Mouse (Mus musculus) lung, postnatal 10 days (tissue): ENCODE data around the gene Atf6.

ENCODE experiments used
- DNase-seq: peaks from one replicate; pipeline ENCODE4 v3.0.0; 2021

Gene Atf6

GRCm38 (mm10) chr1:170882915-170883485 is 15.4 kb upstream of the Atf6 start:
- no peak for DNase-seq

GRCm38 (mm10) chr1:170876906-170877305 is 9.3 kb upstream of the Atf6 start:
- DNase-seq, result no peak

GRCm38 (mm10) chr1:170875676-170876075 is 8.1 kb upstream of the Atf6 start:
- no peak for DNase-seq

- no peak for DNase-seq
These were observed 4.4 kb upstream of the Atf6 start for GRCm38 (mm10) chr1:170871961-170872360.

GRCm38 (mm10) chr1:170871402-170871801 is 3.8 kb upstream of the Atf6 start:
- DNase-seq, result no peak

GRCm38 (mm10) chr1:170868905-170869283 is 1.3 kb upstream of the Atf6 start:
- no peak for DNase-seq

- peak; percentile 79 for DNase-seq
These were observed 735 bp upstream of the Atf6 start for GRCm38 (mm10) chr1:170868107-170868904.

- DNase-seq, result peak; percentile 17
These were observed 430 bp downstream of the Atf6 start for GRCm38 (mm10) chr1:170866992-170867690.

GRCm38 (mm10) chr1:170865406-170865805 is 2.2 kb downstream of the Atf6 start:
- no peak for DNase-seq

GRCm38 (mm10) chr1:170864754-170865153 is 2.8 kb downstream of the Atf6 start:
- no peak for DNase-seq

- no peak for DNase-seq
These were observed 3.3 kb downstream of the Atf6 start for GRCm38 (mm10) chr1:170864234-170864633.

GRCm38 (mm10) chr1:170863033-170863432 is 4.5 kb downstream of the Atf6 start:
- DNase-seq, result no peak

- DNase-seq, result no peak
These were observed 5.2 kb downstream of the Atf6 start for GRCm38 (mm10) chr1:170862435-170862717.

- no peak for DNase-seq
These were observed 5.7 kb downstream of the Atf6 start for GRCm38 (mm10) chr1:170861671-170862434.

- DNase-seq, result no peak
These were observed 8.7 kb downstream of the Atf6 start for GRCm38 (mm10) chr1:170858872-170859271.

GRCm38 (mm10) chr1:170857369-170857768 is 10.2 kb downstream of the Atf6 start:
- no peak for DNase-seq

- DNase-seq, result peak; percentile 60
These were observed 12.4 kb downstream of the Atf6 start for GRCm38 (mm10) chr1:170855056-170855760.

- no peak for DNase-seq
These were observed 14.0 kb downstream of the Atf6 start for GRCm38 (mm10) chr1:170853604-170854003.

- no peak for DNase-seq
These were observed 16.6 kb downstream of the Atf6 start for GRCm38 (mm10) chr1:170850637-170851624.

GRCm38 (mm10) chr1:170850007-170850406 is 17.6 kb downstream of the Atf6 start:
- DNase-seq, result no peak
